Mouse (Mus musculus): ENCODE data around the gene Man2a2.

GRCm38 (mm10) chr7:80346173-80346572, 25.0 kb downstream of the Man2a2 start:
- TF ChIP-seq TCF12 (IDR thresholded peaks at IDR 0.05; ENCODE audit: low read depth, low read length) = no peak
- no peak for TF ChIP-seq SMC3 (IDR thresholded peaks at IDR 0.05; ENCODE audit: low read depth, low read length)
- TF ChIP-seq JUN (IDR thresholded peaks at IDR 0.05; ENCODE audit: insufficient read depth, low read depth, low read length) = no peak
- no peak for TF ChIP-seq EP300 (IDR thresholded peaks at IDR 0.05; ENCODE audit: low read length)
- no peak for TF ChIP-seq CTCF (conservative IDR thresholded peaks at IDR 0.05 in 1 of 2, IDR thresholded peaks at IDR 0.05 in 1 of 2; ENCODE audit: low read depth in 2 of 2, low read length in 2 of 2)
- no peak for TF ChIP-seq RCOR1 (conservative IDR thresholded peaks at IDR 0.05; ENCODE audit: low read depth, low read length)
- no peak for TF ChIP-seq HCFC1 (IDR thresholded peaks at IDR 0.05; ENCODE audit: low read depth, low read length)
- TF ChIP-seq UBTF (IDR thresholded peaks at IDR 0.05; ENCODE audit: low read depth, low read length) = no peak
